Mouse (Mus musculus): ENCODE measurements around the gene 4932438H23Rik.

Gene 4932438H23Rik

DNA sequence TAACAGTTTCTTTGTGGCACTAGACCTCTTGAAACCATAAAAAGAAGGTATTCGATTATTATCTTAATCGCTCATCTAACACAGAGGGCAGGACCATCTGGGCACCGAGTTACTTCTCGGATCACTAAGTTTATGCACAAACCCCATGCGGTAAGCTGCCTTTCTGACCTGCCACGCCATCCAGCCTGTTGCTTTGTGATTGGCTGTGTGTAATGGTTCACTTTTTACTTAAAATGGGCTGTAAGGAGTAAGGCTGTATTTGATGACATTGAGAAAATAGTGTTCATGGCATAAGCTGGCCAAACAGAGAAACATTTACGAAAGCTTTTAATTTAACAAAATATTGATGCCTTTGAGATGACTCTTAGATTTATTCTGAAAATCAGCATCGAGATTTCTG lies at the start of gene 4932438H23Rik:
Gene 4932438H23Rik (minus strand): TSS at position 101 of the 400 bp plus-strand sequence.
- DNase-seq (ENCODE audit: low read depth): no peak

DNA sequence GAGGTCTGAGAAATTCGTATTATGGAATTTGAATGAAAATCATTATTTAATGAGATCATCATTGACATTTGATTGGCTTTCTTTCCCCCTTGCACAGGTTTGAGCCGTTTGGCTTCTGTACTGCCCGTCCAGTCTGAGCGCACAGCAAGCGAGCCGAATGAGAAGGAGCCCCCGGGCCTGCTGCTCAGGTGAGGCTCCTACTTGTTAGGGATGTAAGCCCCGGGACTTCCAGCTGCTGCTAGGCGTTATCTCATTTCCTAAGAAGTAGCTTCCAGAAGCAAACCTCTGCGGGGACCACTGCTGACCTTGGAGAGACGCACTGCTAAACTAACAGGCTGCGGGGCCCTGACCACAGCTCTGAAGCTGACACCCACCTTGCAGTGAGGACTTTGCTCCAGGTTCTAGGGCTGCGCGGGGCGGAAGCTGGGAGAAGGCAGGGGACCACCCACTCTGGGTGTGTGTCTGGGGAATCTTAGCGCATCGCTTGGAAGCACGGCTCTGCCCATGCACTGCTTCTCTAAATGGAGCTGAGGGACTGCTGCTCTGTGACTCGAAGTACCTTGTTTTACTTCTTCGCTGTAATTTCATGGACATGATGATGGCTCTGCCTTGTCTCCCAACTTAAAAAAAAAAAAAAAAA lies 46.2 kb upstream of the 4932438H23Rik start:
- no peak for DNase-seq (ENCODE audit: low read depth)

DNA sequence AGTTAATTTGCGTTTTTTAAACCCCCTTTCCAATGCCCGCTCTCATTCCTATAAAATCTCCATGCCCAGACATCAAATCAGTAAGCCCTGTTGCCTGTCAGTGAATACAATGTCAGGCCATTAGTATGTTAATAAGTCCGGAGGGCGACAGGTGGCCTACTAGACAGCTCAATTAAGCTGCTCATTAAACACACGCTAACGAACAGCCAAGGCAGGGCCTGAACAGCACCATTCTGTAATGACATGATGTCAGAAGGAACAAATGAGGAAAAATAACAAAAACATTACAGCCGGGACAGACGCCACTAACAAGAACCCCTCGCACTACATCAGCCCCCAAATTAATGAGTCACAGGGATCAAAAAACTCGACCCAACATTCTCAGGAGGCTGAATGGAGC lies 45.5 kb upstream of the 4932438H23Rik start:
- no peak for DNase-seq (ENCODE audit: low read depth)

DNA sequence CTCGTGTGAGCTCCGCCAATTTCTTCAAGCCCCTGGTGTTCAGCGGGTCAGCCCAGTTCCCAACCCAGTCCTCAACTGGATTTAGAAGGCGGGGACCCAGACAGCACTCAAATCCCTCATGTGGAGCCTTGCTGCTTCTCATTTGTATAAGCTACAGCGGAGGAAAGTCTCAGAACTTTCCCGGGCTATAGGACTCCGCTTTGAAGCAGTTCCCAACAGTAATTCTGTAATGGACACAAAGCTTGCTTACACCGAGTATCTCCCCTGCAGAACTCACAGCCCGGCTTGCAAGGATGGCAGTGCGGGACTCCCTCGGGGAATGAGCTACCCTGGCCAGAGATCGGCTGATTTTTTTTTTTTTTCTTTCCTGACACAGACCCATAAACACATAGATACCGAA lies 45.1 kb upstream of the 4932438H23Rik start:
- no peak for DNase-seq (ENCODE audit: low read depth)

- DNase-seq (ENCODE audit: low read depth): no peak
These were observed 44.6 kb upstream of the 4932438H23Rik start for GRCm38 (mm10) chr16:91139481-91139880.

DNA sequence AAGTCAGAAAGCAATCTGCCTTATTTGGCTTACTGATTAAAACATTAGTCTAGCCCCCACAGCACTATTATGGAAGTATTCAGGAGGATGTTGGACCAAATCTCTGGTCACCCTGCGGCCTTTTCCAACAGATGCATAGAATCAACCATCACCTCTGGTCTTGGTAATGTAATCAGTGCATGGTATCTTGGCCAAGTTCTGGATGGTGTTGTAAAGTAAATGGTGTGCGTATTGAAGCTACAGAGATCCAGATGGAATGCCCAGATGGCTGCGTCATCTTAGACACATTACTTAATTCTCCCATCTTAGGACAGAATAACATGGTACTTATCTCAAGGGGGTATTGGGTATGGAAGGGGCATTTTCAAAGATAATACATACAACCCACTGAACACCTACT lies 43.8 kb upstream of the 4932438H23Rik start:
- no peak for DNase-seq (ENCODE audit: low read depth)

DNA sequence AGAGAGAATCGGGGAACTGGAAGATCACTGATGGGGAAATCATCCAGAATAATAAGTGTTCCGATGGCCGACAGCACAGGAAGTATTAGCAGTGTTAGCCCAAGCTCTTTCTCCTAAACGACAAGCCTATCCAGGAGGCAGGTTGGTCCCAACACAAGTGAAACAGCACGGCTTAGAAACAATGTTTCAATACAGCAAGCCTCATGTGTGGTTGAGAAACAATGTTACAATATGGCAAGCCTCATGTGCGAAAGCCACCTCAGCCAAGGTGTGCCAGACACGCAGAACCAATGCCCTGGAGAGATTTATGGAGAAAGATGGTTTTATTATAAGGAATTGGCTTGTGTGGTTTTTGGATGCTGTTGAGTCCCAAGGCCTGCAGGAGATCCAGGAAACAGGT lies 43.2 kb upstream of the 4932438H23Rik start:
- DNase-seq (ENCODE audit: low read depth): no peak

DNA sequence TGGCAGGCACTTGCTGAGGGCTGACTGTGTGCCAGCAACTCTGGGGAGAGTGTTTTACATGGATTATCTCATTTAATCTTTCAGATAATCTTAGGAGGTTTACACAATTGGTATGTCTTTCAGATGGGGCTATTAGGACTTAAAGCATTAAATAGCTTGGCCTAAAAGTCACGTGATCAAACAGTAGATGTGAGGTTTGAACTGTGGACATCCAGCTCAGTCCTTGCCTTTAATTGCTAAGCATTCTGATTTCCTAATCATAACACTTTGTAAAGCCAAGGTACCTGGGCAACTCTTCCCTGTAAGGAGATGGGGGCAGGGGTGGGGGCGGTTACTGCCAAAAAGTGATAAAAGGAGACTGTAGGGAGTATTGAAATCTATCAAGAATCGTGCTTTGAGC lies 41.7 kb upstream of the 4932438H23Rik start:
- no peak for DNase-seq (ENCODE audit: low read depth)

DNA sequence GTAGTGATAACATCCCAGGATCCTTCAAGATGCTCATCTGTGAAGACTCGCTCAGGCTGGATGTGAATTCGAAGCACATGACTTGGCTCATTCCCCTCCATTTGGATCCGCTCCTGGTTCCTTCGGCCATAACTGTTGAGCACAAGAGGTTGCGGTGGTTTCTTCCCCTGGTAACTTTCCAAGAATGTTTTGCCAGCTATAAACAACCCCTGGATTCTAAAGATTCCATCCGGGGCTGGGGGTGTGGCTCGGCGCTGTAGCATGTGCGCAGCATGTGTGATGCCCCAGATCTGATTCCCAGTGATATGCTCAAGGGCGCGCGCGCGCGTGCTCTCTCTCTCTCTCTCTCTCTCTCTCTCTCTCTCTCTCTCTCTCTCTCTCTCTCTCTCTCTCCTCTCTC lies 35.0 kb upstream of the 4932438H23Rik start:
- DNase-seq (ENCODE audit: low read depth): no peak

GRCm38 (mm10) chr16:91128431-91128830 lies 33.5 kb upstream of the 4932438H23Rik start:
- no peak for DNase-seq (ENCODE audit: low read depth)

- peak; percentile 10 for DNase-seq (ENCODE audit: low read depth)
These were observed 32.0 kb upstream of the 4932438H23Rik start for GRCm38 (mm10) chr16:91126734-91127524.

DNA sequence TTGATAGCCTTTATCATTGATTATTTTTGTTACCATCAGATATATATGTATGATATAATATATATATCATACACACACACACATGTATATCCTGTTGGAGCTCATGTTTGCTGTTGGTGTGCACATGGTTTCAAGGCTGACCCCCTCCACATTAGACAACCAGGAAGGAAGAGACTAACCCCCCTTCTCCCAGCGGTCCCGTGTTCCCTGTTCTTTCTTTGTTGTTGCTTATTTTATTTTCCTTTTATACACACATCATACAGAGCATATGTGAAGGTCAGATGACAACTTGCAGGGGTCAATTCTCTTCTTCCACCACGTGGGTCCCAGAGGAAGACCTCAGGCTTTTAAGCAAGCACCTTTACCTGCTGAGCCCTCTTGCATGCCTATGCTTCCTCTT lies 29.3 kb upstream of the 4932438H23Rik start:
- no peak for DNase-seq (ENCODE audit: low read depth)

DNA sequence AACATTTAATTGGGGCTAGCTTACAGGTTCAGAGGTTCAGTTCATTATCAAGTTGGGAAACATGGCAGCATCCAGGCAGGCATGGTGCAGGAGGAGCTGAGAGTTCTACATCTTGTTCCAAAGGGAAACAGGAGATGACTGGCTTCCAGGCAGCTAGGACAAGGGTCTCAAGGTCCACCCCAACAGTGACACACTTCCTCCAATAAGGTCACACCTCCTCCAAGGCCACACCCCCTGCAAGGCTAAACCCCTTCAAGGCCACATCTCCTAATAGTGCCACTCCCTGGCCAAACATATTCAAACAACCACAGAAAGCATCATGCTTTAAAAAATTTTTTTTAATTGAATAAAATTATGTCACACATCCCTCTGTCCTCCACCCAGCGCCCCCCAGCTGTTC lies 28.9 kb upstream of the 4932438H23Rik start:
- DNase-seq (ENCODE audit: low read depth): peak; percentile 50

DNA sequence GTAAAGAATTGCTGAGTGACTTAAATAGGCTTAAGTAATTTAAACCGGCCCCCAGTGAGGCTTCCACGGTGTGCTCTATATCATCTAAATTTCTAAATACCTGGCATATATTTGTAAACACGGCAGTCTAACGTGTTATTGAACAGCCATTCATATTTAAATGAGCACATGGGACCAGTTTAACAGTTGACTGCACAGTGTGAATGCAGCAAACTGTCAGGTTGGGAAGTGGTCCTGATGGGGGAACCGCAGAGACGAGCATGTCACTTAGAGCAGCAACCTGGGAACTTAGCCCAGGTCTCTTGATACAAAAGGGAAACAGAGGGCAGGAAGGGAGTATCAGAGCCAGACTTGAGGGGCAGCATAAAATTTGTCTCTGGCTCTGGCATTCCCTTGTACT lies 25.0 kb upstream of the 4932438H23Rik start:
- DNase-seq (ENCODE audit: low read depth): no peak

DNA sequence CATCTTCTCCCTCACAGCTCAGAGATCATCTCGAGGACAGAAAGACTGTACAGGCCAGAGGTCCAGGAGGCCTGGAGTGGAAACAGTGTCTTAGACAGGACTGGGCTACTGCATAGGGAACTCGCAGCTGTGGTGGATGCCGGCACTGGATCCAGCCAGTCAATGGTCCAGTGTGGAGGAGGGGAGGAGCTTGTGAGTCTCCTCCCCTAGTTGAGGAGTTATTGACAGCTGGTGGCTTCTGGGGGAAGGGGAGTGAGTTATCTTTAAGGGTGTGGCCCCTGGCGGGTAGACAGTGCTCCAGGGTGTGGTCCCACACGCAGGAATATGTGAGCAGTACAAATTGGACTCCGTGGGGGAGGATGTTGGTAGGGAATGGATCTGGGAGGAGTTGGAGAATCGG lies 21.8 kb upstream of the 4932438H23Rik start:
- DNase-seq (ENCODE audit: low read depth): no peak

DNA sequence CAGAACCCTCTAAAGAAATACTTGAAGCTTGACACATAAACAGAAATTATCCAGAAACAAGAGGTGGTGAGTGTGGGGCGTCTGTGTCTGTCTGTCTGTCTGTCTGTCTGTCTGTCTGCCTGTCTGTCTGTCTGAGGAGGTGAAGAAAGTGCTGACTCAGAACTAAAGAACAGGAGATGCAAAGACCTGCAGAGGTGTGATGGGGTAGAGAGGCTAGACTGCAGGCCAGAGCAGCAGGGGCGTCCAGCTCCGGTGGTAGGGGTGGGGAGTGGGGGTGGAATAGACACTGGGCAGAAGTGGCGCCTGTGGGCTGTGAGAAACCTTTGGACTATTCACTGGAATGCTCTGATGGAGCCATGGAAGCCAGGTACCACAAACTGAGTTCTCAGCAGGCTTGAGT lies 21.1 kb upstream of the 4932438H23Rik start:
- no peak for DNase-seq (ENCODE audit: low read depth)

GRCm38 (mm10) chr16:91110999-91111535 lies 16.1 kb upstream of the 4932438H23Rik start:
- no peak for DNase-seq (ENCODE audit: low read depth)

DNA sequence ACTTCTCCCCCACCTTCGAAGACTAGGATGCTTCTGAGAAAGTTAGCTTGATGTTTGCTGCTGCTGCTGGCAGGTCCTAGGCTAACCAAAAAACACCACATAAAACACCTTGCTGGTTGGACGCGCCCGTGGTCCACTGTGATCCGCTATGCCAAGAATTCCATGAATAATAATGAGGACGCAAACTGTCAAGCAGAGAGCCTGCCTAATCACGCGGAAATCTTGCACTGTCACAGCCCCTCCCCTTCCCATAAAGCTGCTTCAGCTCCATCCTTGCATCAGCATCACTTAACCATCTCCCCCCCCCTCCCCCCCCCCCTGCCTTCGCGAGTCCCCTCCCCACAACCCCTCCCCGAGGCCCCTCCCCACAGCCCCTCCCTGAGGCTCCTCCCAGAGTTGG lies 12.7 kb upstream of the 4932438H23Rik start:
- DNase-seq (ENCODE audit: low read depth): no peak

DNA sequence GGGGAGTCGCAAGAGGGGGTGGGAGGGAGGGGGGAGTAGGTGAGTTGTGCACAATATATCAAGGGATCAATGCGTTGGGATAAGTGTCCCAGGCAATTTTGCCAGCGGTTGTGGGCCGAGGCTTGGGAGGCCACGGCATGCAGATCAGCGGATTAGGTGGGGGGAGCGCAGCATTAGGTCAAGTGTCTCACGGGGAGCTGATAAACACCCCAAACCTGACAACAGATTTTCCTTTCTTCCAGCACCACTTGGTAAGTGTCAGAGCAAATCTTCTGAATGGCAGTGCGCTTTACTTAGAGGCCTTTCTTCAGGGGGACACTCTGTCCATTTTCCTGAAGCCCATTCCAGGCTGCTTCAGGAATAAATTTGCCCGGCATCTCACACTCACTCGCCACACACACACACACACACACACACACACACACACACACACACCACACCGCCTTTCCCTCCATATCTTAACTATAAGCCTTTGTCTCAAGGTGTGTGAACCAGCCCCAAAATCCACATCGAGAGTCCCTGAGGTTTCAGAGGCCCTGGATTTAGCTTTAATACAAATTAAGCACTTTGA lies 10.6 kb upstream of the 4932438H23Rik start:
- DNase-seq (ENCODE audit: low read depth): no peak

DNA sequence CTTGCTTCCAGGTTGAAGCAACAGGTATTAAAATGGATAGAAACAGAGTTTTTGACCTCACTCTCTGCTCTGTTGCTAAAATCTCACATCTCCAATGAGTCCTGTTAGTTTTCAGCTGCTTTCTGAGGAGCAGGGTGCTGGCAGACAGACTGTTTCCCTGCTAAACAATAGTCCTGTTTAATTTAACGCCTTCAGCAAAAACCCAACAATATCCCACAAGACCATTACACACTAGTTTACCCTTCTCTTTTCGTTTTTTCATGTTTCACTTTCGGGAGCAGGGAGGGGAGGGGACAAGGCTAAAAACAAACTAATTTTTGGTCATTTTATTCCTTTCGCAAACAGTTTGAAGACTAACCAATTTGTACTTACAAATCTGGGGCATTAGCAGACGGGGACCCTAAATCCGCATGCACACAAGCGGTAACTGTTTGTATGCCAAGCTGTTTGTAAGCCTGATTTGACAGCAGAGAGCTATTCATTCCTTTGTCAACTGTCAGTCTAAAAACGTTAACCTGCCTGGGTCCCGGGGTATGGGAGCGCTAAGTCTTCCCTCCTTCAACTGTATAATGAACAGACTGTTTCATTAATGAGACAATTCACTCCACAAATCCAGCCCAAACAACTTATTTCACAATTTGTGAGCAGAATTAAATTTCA lies 10.0 kb upstream of the 4932438H23Rik start:
- no peak for DNase-seq (ENCODE audit: low read depth)

- no peak for DNase-seq (ENCODE audit: low read depth)
These were observed 8.5 kb upstream of the 4932438H23Rik start for GRCm38 (mm10) chr16:91103386-91103785.

DNA sequence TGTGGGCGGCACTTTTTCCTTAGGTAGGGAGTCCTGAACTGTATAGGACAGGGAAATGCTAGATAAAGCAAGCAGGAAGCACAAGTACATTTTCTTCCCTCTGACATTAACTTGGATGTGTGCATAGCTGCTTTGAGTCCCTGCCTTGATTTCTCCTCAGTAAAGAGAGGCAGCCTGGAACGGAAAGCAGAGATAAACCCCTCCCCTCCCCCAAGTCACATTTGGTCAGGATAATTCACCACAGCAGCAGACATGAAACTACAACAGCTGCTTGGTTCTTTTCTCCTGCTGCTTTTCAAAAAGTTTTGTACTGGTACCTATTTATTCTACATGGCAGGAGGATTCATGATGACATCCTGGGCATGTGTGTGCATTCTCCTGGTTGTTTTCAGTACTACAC lies 5.6 kb upstream of the 4932438H23Rik start:
- DNase-seq (ENCODE audit: low read depth): no peak

Measured in 416B (cell line).